Mouse (Mus musculus) cortical plate, adult 2 months (tissue): ENCODE results near the gene Tmem200b.

Experiments used
- CTCF ChIP-seq: fragments of 200-500 bp; IDR thresholded peaks from 2 replicates; pipeline ENCODE4 v1.5.1; 2011; ENCODE audit warnings: mild to moderate bottlenecking, control low read depth, low read length; ENCODE audit not compliant: insufficient read depth; ENCODE audit errors: extremely low read depth
- POLR2A ChIP-seq: fragments of 200-500 bp; IDR thresholded peaks from 2 replicates; pipeline ENCODE4 v1.6.1; 2011; ENCODE audit warnings: mild to moderate bottlenecking, low read length, control low read depth; ENCODE audit not compliant: insufficient read depth; ENCODE audit errors: extremely low read depth

GRCm38 (mm10) chr4:131888564-131888963 lies 33.0 kb upstream of the Tmem200b start:
- TF ChIP-seq POLR2A = no peak
- TF ChIP-seq CTCF = no peak
